Mouse (Mus musculus) mature B cell (primary cell): ENCODE results near the gene Ccr4.
"Not testable (repeated sequence)": the region's sequence is repeated elsewhere in the genome, so short reads cannot be mapped to it uniquely, and the experiment has no call there.

Source experiments
- in situ Hi-C: fragments of 300-500 bp; cut with MboI; formaldehyde crosslinking; loops from 2 replicates; pipeline ENCODE4 v1.14.3; 2019

Gene Ccr4

GRCm38 (mm10) chr9:114522501-114522900 is 17.8 kb upstream of the Ccr4 start:
- in situ Hi-C loops = no loop called here

- in situ Hi-C loops = no loop called here
These were observed 17.3 kb upstream of the Ccr4 start for GRCm38 (mm10) chr9:114522041-114522440.

- in situ Hi-C loops = not testable (repeated sequence)
These were observed 15.8 kb upstream of the Ccr4 start for GRCm38 (mm10) chr9:114520529-114520928.

GRCm38 (mm10) chr9:114518812-114519477 is 14.2 kb upstream of the Ccr4 start:
- in situ Hi-C loops = no loop called here

GRCm38 (mm10) chr9:114517924-114518497 is 13.3 kb upstream of the Ccr4 start:
- in situ Hi-C loops = no loop called here

- in situ Hi-C loops = no loop called here
These were observed 10.6 kb upstream of the Ccr4 start, which contains the start of gene C130032M10Rik for GRCm38 (mm10) chr9:114515364-114515763. TSS of gene C130032M10Rik (plus strand) at chr9:114515697.

GRCm38 (mm10) chr9:114512831-114513230 is 8.1 kb upstream of the Ccr4 start:
- in situ Hi-C loops = no loop called here

- in situ Hi-C loops = no loop called here
These were observed 5.1 kb upstream of the Ccr4 start for GRCm38 (mm10) chr9:114509785-114510184.

- in situ Hi-C loops = no loop called here
These were observed 2.7 kb upstream of the Ccr4 start for GRCm38 (mm10) chr9:114507421-114507820.

GRCm38 (mm10) chr9:114506564-114506963 is 1.8 kb upstream of the Ccr4 start:
- in situ Hi-C loops = no loop called here

GRCm38 (mm10) chr9:114502711-114503427 is 1.8 kb downstream of the Ccr4 start:
- in situ Hi-C loops = no loop called here

GRCm38 (mm10) chr9:114501913-114502312 is 2.8 kb downstream of the Ccr4 start:
- in situ Hi-C loops = no loop called here

- in situ Hi-C loops = no loop called here
These were observed 3.6 kb downstream of the Ccr4 start for GRCm38 (mm10) chr9:114501111-114501510.

GRCm38 (mm10) chr9:114499783-114500515 is 4.8 kb downstream of the Ccr4 start:
- in situ Hi-C loops = no loop called here

- in situ Hi-C loops = no loop called here
These were observed 6.5 kb downstream of the Ccr4 start for GRCm38 (mm10) chr9:114498218-114498617.

- in situ Hi-C loops = no loop called here
These were observed 8.2 kb downstream of the Ccr4 start for GRCm38 (mm10) chr9:114496469-114496868.

GRCm38 (mm10) chr9:114487481-114488258 is 17.0 kb downstream of the Ccr4 start:
- in situ Hi-C loops = no loop called here

- in situ Hi-C loops = no loop called here
These were observed 17.9 kb downstream of the Ccr4 start for GRCm38 (mm10) chr9:114486808-114487207.

- in situ Hi-C loops = no loop called here
These were observed 19.9 kb downstream of the Ccr4 start for GRCm38 (mm10) chr9:114484771-114485170.

- in situ Hi-C loops = no loop called here
These were observed 23.8 kb downstream of the Ccr4 start for GRCm38 (mm10) chr9:114480940-114481339.

- in situ Hi-C loops = no loop called here
These were observed 27.7 kb downstream of the Ccr4 start for GRCm38 (mm10) chr9:114477019-114477418.

GRCm38 (mm10) chr9:114471892-114472291 is 32.8 kb downstream of the Ccr4 start:
- in situ Hi-C loops = no loop called here
